Comparison of ENCODE assay signal across 7 mouse cellular contexts in genomic region chr2:30783346-30783745, GRCm38 (mm10). TPM values are rescaled to one million over a fixed set of nuclear protein-coding genes. Genes with fewer than 3 reads are reported as not detected.
A peak's percentile ranks its signal among the peaks of the same experiment; 100 is the strongest.
DNase-seq lines count a peak whose midpoint lies in the region; ATAC-seq lines count a peak whose summit lies in the region.

No protein-coding gene starts in this region.

- H3K4me3 ChIP-seq in intestine, embryonic 15.5 days (replicated peaks), result peak overlapping the region; percentile 19

- no peaks in the 10 kb centered on the region for H3K36me3 ChIP-seq in intestine, embryonic 15.5 days

- peak; percentile 58; the same call in 1 of the 2 replicates for ATAC-seq in intestine, embryonic 15.5 days

- no peaks in the 10 kb centered on the region for H3K9me3 ChIP-seq in intestine, embryonic 15.5 days

- intact Hi-C loops in left cerebral cortex, postnatal 10 days (cut with DNase I), result no loop called here

- no peaks in the 10 kb centered on the region for H3K27me3 ChIP-seq in intestine, embryonic 15.5 days (replicated peaks)

- DNase-seq in adipocyte (ENCODE audit: low spot score), result peak; percentile 68
- DNase-seq in embryo, embryonic 10 days (ENCODE audit: low spot score), result peak; percentile 85
- peak; percentile 71 for DNase-seq in gastrocnemius, postnatal 25 days
- peak; percentile 81 to 84 for DNase-seq in left cerebral cortex, postnatal 10 days (ENCODE audit: extremely low spot score in 1 of 2, low spot score in 2 of 2)
- peak; percentile 65 to 80 for DNase-seq in lung, postnatal 4 days
- peak; percentile 66 for DNase-seq in skeletal muscle tissue, adult 2 months (ENCODE audit: low read depth, low spot score)

- 0% methylated on average over 12 of the region's 13 CpGs for WGBS in intestine, embryonic 15.5 days

- peak overlapping the region; percentile 37; the same call in 1 of the 2 replicates for H3K9ac ChIP-seq in intestine, embryonic 15.5 days

- peaks cover 23% of the 10 kb centered on the region for H3K4me1 ChIP-seq in intestine, embryonic 15.5 days (replicated peaks)

- peak overlapping the region; percentile 64; the same call in 1 of the 2 replicates for H3K27ac ChIP-seq in intestine, embryonic 15.5 days

- H3K4me2 ChIP-seq in intestine, embryonic 15.5 days (replicated peaks), result peak overlapping the region; percentile 79

RNA-seq across cellular contexts. Expression of gene 1700001O22Rik, which starts 20.1 kb away (rescaled TPM):
- 1 to 10 TPM in 1 of 2 experiments, under 1 TPM in 1; 0.72 to 1.5 TPM for total RNA-seq in gastrocnemius, postnatal 25 days (2021)
- 1.1 and 1.8 TPM in 2 replicates for polyA plus RNA-seq in intestine, embryonic 15.5 days (2015; fragmentation: Nextera tagmentation; extraction: Ambion mirVana)
- total RNA-seq in left cerebral cortex, postnatal 10 days (2021), result 1 to 10 TPM; 2.1 to 2.3 TPM

RNA-seq across cellular contexts. Expression of gene Ntmt1, which starts 24.3 kb away (rescaled TPM):
- 10 to 100 TPM; 15.6 to 16.2 TPM for total RNA-seq in gastrocnemius, postnatal 25 days (2021)
- 84.5 and 85.4 TPM in 2 replicates for polyA plus RNA-seq in intestine, embryonic 15.5 days (2015; fragmentation: Nextera tagmentation; extraction: Ambion mirVana)
- 10 to 100 TPM; 49.6 to 52.9 TPM for total RNA-seq in left cerebral cortex, postnatal 10 days (2021)

RNA-seq across cellular contexts. Expression of gene Asb6, which starts 46.8 kb away (rescaled TPM):
- total RNA-seq in gastrocnemius, postnatal 25 days (2021), result 1 to 10 TPM; 5.4 to 5.5 TPM
- polyA plus RNA-seq in intestine, embryonic 15.5 days (2015; fragmentation: Nextera tagmentation; extraction: Ambion mirVana), result 22.4 and 23.3 TPM in 2 replicates
- 10 to 100 TPM; 32.1 to 32.9 TPM for total RNA-seq in left cerebral cortex, postnatal 10 days (2021)

RNA-seq across cellular contexts. Expression of gene Prrx2, which starts 51.4 kb away (rescaled TPM):
- total RNA-seq in gastrocnemius, postnatal 25 days (2021), result 1 to 10 TPM; 2.1 to 3.0 TPM
- 2.5 and 4.3 TPM in 2 replicates for polyA plus RNA-seq in intestine, embryonic 15.5 days (2015; fragmentation: Nextera tagmentation; extraction: Ambion mirVana)
- 1 to 10 TPM; 1.8 to 2.7 TPM for total RNA-seq in left cerebral cortex, postnatal 10 days (2021)

Comparison
In these comparisons a context has a peak if more than half of its experiments do, and no peak if none do; other contexts are left out.
1. Peak in every context shown above with its lines: DNase-seq, ATAC-seq, H3K4me3 ChIP-seq and H3K27ac ChIP-seq.
2. RNA of gene Asb6, which starts 46.8 kb away (total RNA-seq): 32.1 to 32.9 TPM in left cerebral cortex, postnatal 10 days; 5.4 to 5.5 TPM in gastrocnemius, postnatal 25 days; every median in the first group is over 4 times any median in the second.